Mouse (Mus musculus) forebrain, embryonic 14.5 days (tissue): Measurements from ENCODE around the gene D630003M21Rik. TPM values are rescaled to one million over a fixed set of nuclear protein-coding genes. Genes with fewer than 3 reads are reported as not detected.

ENCODE experiments used
- ATAC-seq: fragments of 200-750 bp; cut with Nextera tagmentation; 2 replicates; pipeline ENCODE4 v1.8.0; 2017; ENCODE audit warnings: mild to moderate bottlenecking, moderate library complexity
- DNase-seq: peaks from one replicate; pipeline ENCODE4 v3.0.0-alpha.2; 2015; ENCODE audit warnings: low spot score
- H3K27ac ChIP-seq: fragments of 300-500 bp; sonication (generic); 2 replicates; pipeline ENCODE4 v1.5.1; 2014; ENCODE audit warnings: low read depth, mild to moderate bottlenecking, control low read depth, low read length, moderate library complexity
- H3K27me3 ChIP-seq: fragments of 300-500 bp; sonication (generic); replicated peaks from 2 replicates; pipeline ENCODE4 v1.6.1; 2014; ENCODE audit warnings: low read length, control low read depth, mixed read lengths; ENCODE audit not compliant: control insufficient read depth, insufficient read depth
- H3K36me3 ChIP-seq: fragments of 300-500 bp; sonication (generic); 2 replicates; pipeline ENCODE4 v1.6.1; 2014; ENCODE audit warnings: low read length, control low read depth; ENCODE audit not compliant: control insufficient read depth, insufficient read depth
- H3K4me1 ChIP-seq: fragments of 300-500 bp; sonication (generic); 2 replicates; pipeline ENCODE4 v1.6.1; 2014; ENCODE audit warnings: antibody characterized with exemption, low read length, control low read depth; ENCODE audit not compliant: control insufficient read depth, insufficient read depth
- H3K4me2 ChIP-seq: fragments of 300-500 bp; sonication (generic); 2 replicates; pipeline ENCODE4 v1.6.1; 2014; ENCODE audit warnings: mild to moderate bottlenecking, control low read depth, low read length
- H3K4me3 ChIP-seq: fragments of 300-500 bp; sonication (generic); 2 replicates; pipeline ENCODE4 v1.5.1; 2014; ENCODE audit warnings: low read depth, low read length, control low read depth
- H3K9ac ChIP-seq: fragments of 300-500 bp; sonication (generic); 2 replicates; pipeline ENCODE4 v1.6.1; 2014; ENCODE audit warnings: mild to moderate bottlenecking, low read length, control low read depth, moderate library complexity
- H3K9me3 ChIP-seq: fragments of 300-500 bp; sonication (generic); replicated peaks from 2 replicates; pipeline ENCODE4 v1.6.1; 2016; ENCODE audit warnings: low read length, control low read depth, mixed read lengths; ENCODE audit not compliant: control insufficient read depth
- WGBS: fragments of 180-500 bp; shearing (Covaris S2); extraction: QIAGEN DNeasy Blood & Tissue Kit; methylation state at CpG from one replicate; pipeline ENCODE4 v1.1.7; 2014; 5-methylcytosine and 5-hydroxymethylcytosine counted together
- polyA plus RNA-seq: library from polyadenylated mRNA; unstranded; fragments of >200 nt; fragmentation: Nextera tagmentation; extraction: Ambion mirVana; gene quantifications from 2 replicates; pipeline ENCODE4 v1.2.1, GENCODE M21; 2014

D630003M21Rik gene
- polyA plus RNA-seq, 1 experiment from 2014 or later = 1.5 TPM

GRCm38 (mm10) chr2:158141690-158142440 lies 87.2 kb downstream of the D630003M21Rik start:
- Histone ChIP-seq H3K4me1 (peaks cover 4% of the 10 kb centered on the region; the same call in 1 of the 2 replicates), H3K36me3 (no peaks in the 10 kb centered on the region), H3K27ac (no peak overlapping the region), H3K9me3 (no peaks in the 10 kb centered on the region), H3K4me3 (no peak overlapping the region), H3K4me2 (no peak overlapping the region), H3K9ac (no peak overlapping the region), H3K27me3 (no peaks in the 10 kb centered on the region)
- DNase-seq (no peak), ATAC-seq (no peak)
- WGBS = 88% methylated on average over 7 of the region's 7 CpGs

- no peak for DNase-seq
- H3K27me3 ChIP-seq = no peaks in the 10 kb centered on the region
- H3K4me1 ChIP-seq = peaks cover 4% of the 10 kb centered on the region; the same call in 1 of the 2 replicates
- no peaks in the 10 kb centered on the region for H3K9me3 ChIP-seq
- 91% methylated on average over 7 of the region's 7 CpGs for WGBS
- no peak overlapping the region for H3K4me3 ChIP-seq
- H3K36me3 ChIP-seq = no peaks in the 10 kb centered on the region
- H3K9ac ChIP-seq = no peak overlapping the region
- no peak overlapping the region for H3K4me2 ChIP-seq
- no peak for ATAC-seq
- no peak overlapping the region for H3K27ac ChIP-seq
Measured at GRCm38 (mm10) chr2:158141271-158141670, 87.8 kb downstream of the D630003M21Rik start.

GRCm38 (mm10) chr2:158140664-158141063 lies 88.4 kb downstream of the D630003M21Rik start:
- no peaks in the 10 kb centered on the region for H3K27me3 ChIP-seq
- H3K4me3 ChIP-seq = no peak overlapping the region
- H3K36me3 ChIP-seq = no peaks in the 10 kb centered on the region
- H3K9me3 ChIP-seq = no peaks in the 10 kb centered on the region
- 92% methylated on average over 5 of the region's 5 CpGs for WGBS
- H3K4me2 ChIP-seq = no peak overlapping the region
- H3K4me1 ChIP-seq = peaks cover 4% of the 10 kb centered on the region; the same call in 1 of the 2 replicates
- ATAC-seq (no peak), DNase-seq (no peak)
- no peak overlapping the region for H3K27ac ChIP-seq
- no peak overlapping the region for H3K9ac ChIP-seq

- no peaks in the 10 kb centered on the region for H3K36me3 ChIP-seq
- H3K27ac ChIP-seq = peak overlapping the region; percentile 35; the same call in 1 of the 2 replicates
- ATAC-seq (peak; percentile 86), DNase-seq (peak; percentile 87)
- no peak overlapping the region for H3K4me2 ChIP-seq
- H3K4me1 ChIP-seq = peaks cover 4% of the 10 kb centered on the region; the same call in 1 of the 2 replicates
- no peak overlapping the region for H3K9ac ChIP-seq
- 24% methylated on average over 7 of the region's 7 CpGs for WGBS
- no peaks in the 10 kb centered on the region for H3K27me3 ChIP-seq
- H3K4me3 ChIP-seq = no peak overlapping the region
- no peaks in the 10 kb centered on the region for H3K9me3 ChIP-seq
Measured at GRCm38 (mm10) chr2:158139628-158140027, 89.4 kb downstream of the D630003M21Rik start.

- H3K4me2 ChIP-seq = no peak overlapping the region
- H3K36me3 ChIP-seq = no peaks in the 10 kb centered on the region
- 91% methylated on average over 9 of the region's 9 CpGs for WGBS
- H3K4me3 ChIP-seq = no peak overlapping the region
- H3K27me3 ChIP-seq = no peaks in the 10 kb centered on the region
- no peaks in the 10 kb centered on the region for H3K9me3 ChIP-seq
- H3K9ac ChIP-seq = no peak overlapping the region
- no peak for DNase-seq
- ATAC-seq = no peak
- no peak overlapping the region for H3K27ac ChIP-seq
- H3K4me1 ChIP-seq = peaks cover 4% of the 10 kb centered on the region; the same call in 1 of the 2 replicates
Measured at GRCm38 (mm10) chr2:158138778-158139177, 90.2 kb downstream of the D630003M21Rik start.

- no peak overlapping the region for H3K27ac ChIP-seq
- 91% methylated on average over 12 of the region's 12 CpGs for WGBS
Measured at GRCm38 (mm10) chr2:158137771-158138170, 91.3 kb downstream of the D630003M21Rik start.

GRCm38 (mm10) chr2:158136205-158136604 lies 92.8 kb downstream of the D630003M21Rik start:
- peaks cover 4% of the 10 kb centered on the region; the same call in 1 of the 2 replicates for H3K4me1 ChIP-seq
- H3K27ac ChIP-seq = no peak overlapping the region
- H3K36me3 ChIP-seq = no peaks in the 10 kb centered on the region
- no peak for DNase-seq
- H3K4me2 ChIP-seq = no peak overlapping the region
- no peak overlapping the region for H3K4me3 ChIP-seq
- no peaks in the 10 kb centered on the region for H3K9me3 ChIP-seq
- no peak for ATAC-seq
- no peaks in the 10 kb centered on the region for H3K27me3 ChIP-seq
- 73% methylated on average over 7 of the region's 7 CpGs for WGBS
- no peak overlapping the region for H3K9ac ChIP-seq

More at GRCm38 (mm10) chr2:158137771-158138170, 91.3 kb downstream of the D630003M21Rik start:
- Histone ChIP-seq H3K4me2 (no peak overlapping the region), H3K9me3 (no peaks in the 10 kb centered on the region), H3K4me1 (peaks cover 4% of the 10 kb centered on the region; the same call in 1 of the 2 replicates), H3K4me3 (no peak overlapping the region), H3K9ac (no peak overlapping the region), H3K36me3 (no peaks in the 10 kb centered on the region), H3K27me3 (no peaks in the 10 kb centered on the region)
- DNase-seq = no peak
- ATAC-seq = no peak

GRCm38 (mm10) chr2:158133050-158133449 lies 96.0 kb downstream of the D630003M21Rik start:
- Histone ChIP-seq H3K9me3 (no peaks in the 10 kb centered on the region), H3K4me2 (no peak overlapping the region), H3K4me3 (no peak overlapping the region), H3K9ac (no peak overlapping the region), H3K27ac (no peak overlapping the region), H3K4me1 (peaks cover 6% of the 10 kb centered on the region; the same call in 1 of the 2 replicates), H3K36me3 (no peaks in the 10 kb centered on the region), H3K27me3 (no peaks in the 10 kb centered on the region)
- ATAC-seq (no peak), DNase-seq (no peak)
- WGBS = 78% methylated on average over 6 of the region's 6 CpGs
